Mouse (Mus musculus) gastrocnemius, postnatal 36 days (tissue): ENCODE data around the gene Lyl1. TPM values are rescaled to one million over a fixed set of nuclear protein-coding genes. Genes with fewer than 3 reads are reported as not detected.
A peak's percentile ranks its signal among the peaks of the same experiment; 100 is the strongest.

Experiments used
- DNase-seq, 2 experiments: peaks; one replicate each; pipeline ENCODE4 v3.0.0; 2022
- intact Hi-C: fragments of 180-260 bp; cut with DNase I; formaldehyde crosslinking; loops from one replicate; pipeline ENCODE4 v1.15.1; 2025
- total RNA-seq, 2 experiments: library from RNA; stranded (reverse); gene quantifications; 2 replicates each; pipeline ENCODE4 v1.2.3; 2021

Lyl1 gene
- total RNA-seq, 2 experiments from 2014 or later = 0.96 to 1.4 TPM

GRCm38 (mm10) chr8:84714161-84714560 lies 12.9 kb downstream of the Lyl1 start:
- intact Hi-C loops = no loop called here
- DNase-seq = no peak

DNA sequence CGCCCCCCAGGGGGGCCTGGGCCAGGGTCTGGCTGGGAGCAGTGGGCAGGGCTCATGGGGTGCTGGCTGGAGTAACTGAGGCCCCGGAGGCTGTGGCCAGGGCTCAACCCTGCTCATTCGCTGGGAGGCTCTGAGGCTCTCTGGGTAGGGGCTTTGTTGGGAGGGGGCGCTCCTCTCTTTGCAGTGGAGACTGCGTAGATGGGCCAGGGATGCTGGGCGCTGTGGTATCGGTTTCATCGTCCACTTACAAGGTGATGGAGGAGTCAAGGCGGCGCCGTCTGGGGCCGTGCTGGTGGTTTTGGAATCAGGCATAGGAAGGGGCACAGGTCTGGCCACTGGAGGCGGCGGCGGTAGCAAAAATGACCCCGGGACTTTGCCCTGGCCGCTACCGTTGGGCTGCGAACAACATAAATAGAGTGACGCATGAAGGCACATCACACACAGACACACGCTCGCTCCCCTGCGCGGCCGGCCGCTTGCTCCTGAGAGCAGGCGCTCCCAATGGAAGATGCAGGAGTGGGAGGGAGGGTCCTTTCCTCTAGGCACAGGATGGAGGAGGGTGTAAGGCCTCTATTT lies 14.7 kb downstream of the Lyl1 start:
- intact Hi-C loops = no loop called here
- no peak for DNase-seq

GRCm38 (mm10) chr8:84716790-84717189 lies 15.5 kb downstream of the Lyl1 start:
- no peak for DNase-seq
- intact Hi-C loops = no loop called here

DNA sequence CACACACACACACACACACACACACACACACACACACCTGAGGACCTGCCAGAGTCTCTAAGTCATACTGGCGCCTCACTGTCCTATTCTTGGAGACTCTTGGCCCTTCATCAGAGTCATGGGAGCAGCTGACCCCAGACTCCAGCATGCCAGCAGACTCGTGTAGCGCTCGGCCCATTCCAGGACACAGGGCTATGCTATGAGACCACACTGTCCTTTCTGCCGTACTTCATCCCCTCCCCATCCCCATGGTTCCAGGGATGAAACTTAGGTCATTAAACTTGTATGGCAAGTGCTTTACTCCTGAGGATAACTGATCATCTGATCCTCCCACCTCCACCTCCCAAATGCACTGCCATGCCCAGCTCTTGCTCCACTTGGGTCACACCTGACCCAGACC lies 17.2 kb downstream of the Lyl1 start:
- intact Hi-C loops = no loop called here
- DNase-seq = peak in 1 of 2 experiments; percentile 47

DNA sequence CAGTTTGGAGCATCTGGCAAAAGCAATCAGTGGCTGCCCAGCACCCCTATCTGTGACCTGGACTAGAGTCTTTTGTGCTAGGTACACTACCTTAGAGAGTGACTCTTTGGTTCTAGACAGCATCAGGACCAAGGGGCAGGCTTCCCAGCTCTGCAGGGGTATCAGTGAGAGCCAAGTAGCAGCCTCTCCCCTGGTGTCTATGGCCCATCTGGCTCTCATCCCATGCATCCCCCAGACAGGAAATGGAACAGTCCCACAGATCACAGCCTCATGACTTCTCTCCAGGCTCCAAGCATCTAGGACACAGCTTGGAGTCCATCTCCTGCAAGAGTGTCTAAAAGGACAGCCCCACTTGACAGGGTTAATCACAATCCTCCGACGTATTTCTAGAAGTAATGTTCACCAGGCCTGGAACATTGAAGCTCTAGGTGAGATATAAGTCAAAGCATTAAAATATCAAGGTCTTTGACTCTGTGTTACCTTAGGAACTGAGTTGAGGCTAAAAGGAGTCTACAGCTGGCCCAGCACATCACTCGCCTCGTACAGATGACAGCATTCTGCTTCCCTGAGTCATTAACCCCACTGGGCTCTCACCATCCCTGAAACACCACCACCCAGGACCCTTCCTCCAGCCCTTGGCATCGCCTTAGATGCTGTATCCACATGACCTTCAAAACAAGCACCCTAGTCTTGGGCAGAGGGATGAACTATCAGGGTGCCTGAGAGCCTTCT lies 17.9 kb downstream of the Lyl1 start:
- no peak for DNase-seq
- intact Hi-C loops = no loop called here

GRCm38 (mm10) chr8:84722530-84722849 lies 21.2 kb downstream of the Lyl1 start:
- intact Hi-C loops = no loop called here
- no peak for DNase-seq

- intact Hi-C loops = no loop called here
- peak in 1 of 2 experiments; percentile 79 for DNase-seq
Measured at GRCm38 (mm10) chr8:84722850-84723570, 21.8 kb downstream of the Lyl1 start, which contains the start of gene G430095P16Rik. Gene G430095P16Rik (plus strand): TSS chr8:84723007.

- DNase-seq = no peak
- intact Hi-C loops = no loop called here
Measured at GRCm38 (mm10) chr8:84723571-84723900, 22.3 kb downstream of the Lyl1 start.

- DNase-seq = no peak
Measured at GRCm38 (mm10) chr8:84724683-84725082, 23.4 kb downstream of the Lyl1 start.

GRCm38 (mm10) chr8:84725246-84725940 lies 24.1 kb downstream of the Lyl1 start:
- intact Hi-C loops = no loop called here
- no peak for DNase-seq

More at GRCm38 (mm10) chr8:84724683-84725082, 23.4 kb downstream of the Lyl1 start:
- intact Hi-C loops = no loop called here

DNA sequence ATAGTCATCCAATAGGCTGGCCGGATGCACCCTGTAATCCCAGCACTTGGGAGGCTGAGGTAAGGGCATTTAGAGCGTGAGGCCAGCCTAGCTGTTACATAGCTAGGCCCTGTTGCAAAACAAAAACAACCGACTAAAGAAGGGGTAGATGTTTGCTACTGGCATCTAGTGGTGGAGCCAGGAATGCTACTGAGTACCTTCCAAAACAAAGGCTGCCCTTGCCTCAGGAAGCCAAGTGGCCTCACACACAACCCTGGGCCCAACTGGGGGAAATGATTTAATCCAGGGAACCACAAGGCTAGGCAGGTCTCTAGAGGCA lies 24.6 kb downstream of the Lyl1 start:
- intact Hi-C loops = no loop called here
- no peak for DNase-seq

GRCm38 (mm10) chr8:84728474-84728873 lies 27.2 kb downstream of the Lyl1 start:
- no peak for DNase-seq
- intact Hi-C loops = no loop called here

DNA sequence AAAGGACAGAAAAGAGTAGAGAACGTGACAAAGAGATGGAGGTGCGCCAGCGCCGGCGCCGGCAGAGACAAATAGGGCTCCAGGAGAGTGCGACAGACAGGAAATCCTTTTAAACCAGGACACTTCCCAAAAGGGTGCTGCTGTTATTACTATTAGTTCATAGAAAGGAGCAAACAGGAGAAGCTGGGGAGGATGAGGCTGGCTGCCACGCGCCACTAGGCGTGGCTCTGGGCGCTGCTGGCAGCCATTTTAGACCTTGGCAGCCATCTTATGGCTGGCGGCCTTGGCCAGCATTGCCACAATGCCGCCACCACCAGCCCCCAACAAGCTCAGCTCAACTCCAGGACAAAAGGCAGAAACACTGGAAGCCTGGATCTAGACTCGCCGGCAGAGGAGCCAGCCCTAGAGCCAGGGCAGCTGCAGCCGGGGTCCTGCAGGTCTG lies 28.7 kb downstream of the Lyl1 start:
- DNase-seq = peak; percentile 48 to 65

DNA sequence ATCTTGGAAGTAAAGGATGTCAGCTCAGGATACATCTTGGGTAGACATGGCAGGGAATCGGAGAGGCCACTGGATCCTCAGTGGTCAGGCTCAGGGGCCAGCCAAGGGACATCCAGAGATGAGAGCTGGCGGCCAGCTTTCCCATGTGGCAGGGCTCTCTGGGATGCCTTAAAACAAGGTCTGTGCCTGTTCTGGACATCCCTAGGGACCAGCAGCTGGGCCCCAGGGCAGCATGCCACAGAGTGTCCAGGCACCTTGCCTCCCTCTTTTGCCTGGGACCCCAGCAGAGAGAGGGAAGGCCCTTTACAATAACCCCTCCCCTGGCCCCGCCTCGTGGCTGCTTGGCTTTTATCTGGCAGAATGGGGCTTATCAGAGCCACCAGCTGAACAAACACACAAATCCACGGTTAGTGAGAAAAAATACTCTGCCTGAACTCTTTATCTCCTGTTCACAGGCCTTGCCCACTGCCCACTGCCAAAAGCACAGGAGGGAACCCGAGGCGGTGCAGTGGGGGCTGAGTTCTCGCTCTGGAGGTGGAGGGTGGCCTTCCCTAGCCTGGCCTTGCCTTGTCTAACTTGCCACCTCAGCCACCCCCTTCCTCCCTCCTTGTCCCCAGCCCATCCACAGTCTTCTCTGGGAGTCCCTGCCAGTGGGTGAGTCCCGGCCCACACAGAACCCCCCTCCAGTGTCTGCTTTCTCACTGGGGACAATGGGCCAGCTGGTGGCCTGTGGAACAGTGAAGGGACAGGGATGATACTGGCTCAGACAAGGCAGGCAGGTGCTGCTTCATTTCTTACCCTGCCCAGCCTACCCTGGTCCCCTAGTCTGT lies 29.5 kb downstream of the Lyl1 start:
- peak; percentile 50 to 60 for DNase-seq
- intact Hi-C loops = no loop called here

More for the DNA sequence above, 28.7 kb downstream of the Lyl1 start:
- intact Hi-C loops = no loop called here

DNA sequence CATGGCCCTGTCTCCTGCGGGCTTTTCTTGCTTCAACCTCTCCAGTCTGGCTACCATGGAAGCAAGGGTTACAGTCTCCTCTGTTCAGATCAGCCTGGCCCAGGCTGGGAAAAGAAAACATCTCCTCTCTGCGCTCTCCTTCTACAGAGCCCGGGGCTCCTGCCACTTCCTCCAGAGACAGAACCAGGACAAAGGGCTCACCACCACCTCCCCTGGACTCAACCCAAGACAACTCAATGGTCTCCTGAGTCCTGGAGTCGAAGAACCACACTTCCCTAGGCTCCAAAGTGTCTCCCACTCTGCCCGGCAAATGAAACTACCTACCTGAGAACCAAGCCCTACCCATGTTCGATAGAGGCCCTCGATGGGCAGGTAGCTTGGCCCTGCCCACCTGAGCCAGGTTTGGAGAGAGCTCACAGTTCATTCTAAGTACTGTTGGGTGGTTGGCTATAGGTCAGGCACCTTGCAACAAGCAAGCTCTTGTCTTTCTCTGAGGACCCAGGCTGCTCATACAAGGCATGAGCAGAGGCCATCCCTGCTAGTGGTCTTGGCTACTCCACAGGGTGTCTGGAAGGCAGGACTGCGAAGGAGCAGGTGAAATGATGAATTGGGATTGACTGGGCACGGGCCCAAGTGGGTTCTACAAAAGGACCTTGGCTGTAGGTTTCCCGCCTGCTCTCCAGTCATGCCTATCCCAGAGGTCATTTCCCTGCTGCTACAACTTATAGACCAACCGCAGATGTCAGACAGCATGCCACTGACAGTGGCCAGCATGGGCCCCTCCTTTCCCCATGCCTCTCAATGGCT lies 30.3 kb downstream of the Lyl1 start:
- intact Hi-C loops = no loop called here
- DNase-seq = no peak

- intact Hi-C loops = no loop called here
- DNase-seq = no peak
Measured at GRCm38 (mm10) chr8:84732545-84732944, 31.3 kb downstream of the Lyl1 start.

DNA sequence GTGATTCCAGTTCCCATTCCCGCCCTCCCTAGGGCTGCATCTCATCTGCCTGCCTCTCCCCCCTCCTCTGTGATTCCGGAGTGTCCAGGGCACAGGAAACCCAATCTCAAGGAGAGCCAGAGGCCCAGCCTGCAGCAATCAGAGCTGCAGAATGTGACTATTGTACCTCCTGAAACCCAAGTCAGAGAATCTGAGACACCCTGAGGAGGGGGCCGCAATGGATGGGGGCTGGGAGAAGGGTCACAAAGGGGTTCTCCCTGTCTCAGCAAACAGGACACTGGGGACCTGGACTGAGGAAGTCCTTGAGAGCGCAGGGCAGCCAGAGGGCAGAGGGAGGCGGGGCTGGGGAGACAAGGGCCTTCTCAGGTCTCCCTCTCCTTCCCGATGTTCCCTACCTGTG lies 31.7 kb downstream of the Lyl1 start:
- no peak for DNase-seq
- intact Hi-C loops = no loop called here

DNA sequence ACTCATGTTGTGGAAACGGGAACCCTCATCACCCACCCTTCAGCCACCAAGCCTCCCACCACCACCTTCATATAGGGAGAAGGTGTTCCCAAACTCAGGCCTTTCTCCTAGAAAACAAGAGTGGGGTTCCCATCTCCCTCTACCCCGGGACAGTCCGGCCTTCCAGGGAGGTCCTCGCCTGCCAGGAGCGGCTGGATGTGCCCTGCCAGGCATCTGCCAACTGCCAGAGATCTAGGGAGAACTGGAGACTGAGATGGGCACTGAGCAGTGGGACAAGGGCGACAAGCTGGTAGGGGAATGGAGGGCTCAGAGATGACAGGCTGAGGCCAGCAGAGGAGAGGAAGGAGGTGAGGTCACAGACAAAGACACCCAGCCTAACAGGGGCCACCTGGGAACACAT lies 32.7 kb downstream of the Lyl1 start:
- intact Hi-C loops = no loop called here
- no peak for DNase-seq

DNA sequence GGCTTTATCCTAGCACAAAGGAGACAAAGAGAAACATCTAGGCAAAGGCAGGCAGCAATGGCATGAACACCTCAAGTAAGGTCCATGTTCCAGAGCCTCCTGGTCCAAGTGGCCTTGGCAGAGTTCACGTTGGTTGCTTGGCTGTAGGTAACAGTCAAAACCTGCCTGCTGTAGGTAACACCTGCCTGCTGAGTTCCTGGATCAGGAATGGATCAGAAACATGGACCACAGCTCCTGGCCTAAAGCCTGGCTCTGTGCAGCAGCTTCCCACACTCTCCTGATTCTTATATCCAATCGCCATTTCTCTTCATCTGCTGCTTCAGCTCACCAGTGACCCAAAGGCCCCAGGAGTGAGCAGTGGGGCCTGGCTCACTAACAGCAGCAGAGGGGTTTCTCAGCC lies 33.4 kb downstream of the Lyl1 start:
- intact Hi-C loops = no loop called here
- DNase-seq = no peak

- intact Hi-C loops = no loop called here
- peak in 1 of 2 experiments; percentile 53 for DNase-seq
Measured at GRCm38 (mm10) chr8:84735597-84735996, 34.3 kb downstream of the Lyl1 start.
